Mouse (Mus musculus) thymus, postnatal 14 days (tissue): ENCODE data around the gene Pex14.

Source experiments
- DNase-seq: peaks from one replicate; pipeline ENCODE4 v3.0.0; 2021

Gene Pex14

GRCm38 (mm10) chr4:148947833-148948388 lies 151.8 kb downstream of the Pex14 start:
- no peak for DNase-seq

DNA sequence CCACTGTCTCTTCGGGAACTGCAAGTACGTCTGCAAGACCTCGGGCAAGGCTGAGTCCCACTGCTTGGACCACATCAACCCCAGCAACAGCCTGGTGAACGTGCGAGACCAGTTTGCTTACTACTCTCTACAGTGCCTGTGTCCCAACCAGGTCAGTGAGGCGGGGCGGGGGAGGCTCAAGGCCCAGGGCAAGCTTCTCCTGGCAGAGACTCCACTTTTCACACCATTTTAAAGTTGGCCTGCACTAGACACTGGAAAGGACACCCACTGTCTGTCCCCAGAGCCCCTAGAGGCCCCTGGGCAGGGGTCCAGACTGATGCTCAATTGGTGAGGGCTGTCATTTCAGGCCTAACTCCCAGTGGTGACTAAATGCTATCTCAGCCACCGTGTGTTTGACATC lies 153.6 kb downstream of the Pex14 start:
- no peak for DNase-seq

- no peak for DNase-seq
These were observed 154.2 kb downstream of the Pex14 start for GRCm38 (mm10) chr4:148945476-148945881.

GRCm38 (mm10) chr4:148943099-148943498 lies 156.6 kb downstream of the Pex14 start:
- no peak for DNase-seq

DNA sequence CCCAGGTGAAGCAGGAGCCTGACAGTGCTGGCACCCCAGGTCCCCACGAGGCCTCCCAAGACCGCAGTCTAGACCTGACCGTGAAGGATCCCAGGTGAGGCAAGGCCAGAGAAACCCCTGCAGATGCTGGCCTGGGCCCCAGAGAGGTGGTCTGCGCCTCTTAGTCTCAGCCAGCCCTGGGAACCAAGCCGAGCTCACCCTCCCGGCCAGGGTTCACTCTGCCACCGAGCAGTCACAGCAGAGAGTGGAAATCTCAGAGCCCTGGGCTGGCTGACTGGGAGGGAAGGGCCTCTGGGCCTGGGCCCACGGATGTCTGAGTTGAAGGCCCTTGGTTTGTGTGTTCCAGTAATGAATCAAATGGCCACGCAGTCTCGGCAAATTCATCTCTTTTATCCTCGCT lies 158.4 kb downstream of the Pex14 start:
- DNase-seq: no peak

GRCm38 (mm10) chr4:148940674-148941211 lies 158.9 kb downstream of the Pex14 start:
- DNase-seq: peak; percentile 14

- no peak for DNase-seq
These were observed 161.1 kb downstream of the Pex14 start for GRCm38 (mm10) chr4:148938546-148938945.

GRCm38 (mm10) chr4:148936727-148937126 lies 162.9 kb downstream of the Pex14 start:
- no peak for DNase-seq

DNA sequence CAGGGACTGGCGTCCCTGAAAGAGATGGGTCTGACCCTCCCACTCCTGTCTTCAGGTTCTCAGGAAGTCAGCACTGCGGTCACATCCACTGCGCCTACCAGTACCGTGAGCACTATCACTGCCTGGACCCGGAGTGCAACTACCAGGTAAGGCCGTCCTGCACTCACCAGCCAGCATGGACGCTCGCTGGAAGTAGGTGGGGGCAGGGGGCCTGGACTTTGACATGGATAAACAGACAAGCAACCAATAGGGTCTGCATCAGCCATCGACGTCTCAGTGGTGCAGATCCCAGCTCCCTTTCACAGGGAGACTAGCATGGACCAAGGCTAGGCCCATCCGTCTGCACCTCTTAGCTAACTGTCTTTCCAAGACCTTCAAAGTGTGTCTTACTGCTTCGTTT lies 163.6 kb downstream of the Pex14 start:
- DNase-seq: no peak

GRCm38 (mm10) chr4:148935211-148935610 lies 164.5 kb downstream of the Pex14 start:
- DNase-seq: no peak

DNA sequence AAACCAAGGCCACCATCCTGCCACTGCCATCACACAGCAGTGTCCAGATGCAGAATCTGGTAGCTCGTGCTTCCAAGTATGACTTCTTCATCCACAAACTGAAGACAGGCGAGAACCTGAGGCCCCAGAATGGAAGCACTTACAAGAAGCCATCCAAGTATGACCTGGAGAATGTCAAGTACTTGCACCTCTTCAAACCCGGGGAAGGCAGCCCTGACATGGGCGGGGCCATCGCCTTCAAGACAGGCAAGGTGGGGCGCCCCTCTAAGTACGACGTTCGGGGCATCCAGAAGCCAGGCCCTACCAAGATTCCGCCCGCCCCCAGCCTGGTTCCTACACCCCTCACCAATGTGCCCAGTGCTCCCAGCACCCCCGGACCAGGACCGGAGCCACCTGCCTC lies 166.6 kb downstream of the Pex14 start:
- DNase-seq: no peak

GRCm38 (mm10) chr4:148930721-148931229 lies 168.9 kb downstream of the Pex14 start:
- DNase-seq: no peak

DNA sequence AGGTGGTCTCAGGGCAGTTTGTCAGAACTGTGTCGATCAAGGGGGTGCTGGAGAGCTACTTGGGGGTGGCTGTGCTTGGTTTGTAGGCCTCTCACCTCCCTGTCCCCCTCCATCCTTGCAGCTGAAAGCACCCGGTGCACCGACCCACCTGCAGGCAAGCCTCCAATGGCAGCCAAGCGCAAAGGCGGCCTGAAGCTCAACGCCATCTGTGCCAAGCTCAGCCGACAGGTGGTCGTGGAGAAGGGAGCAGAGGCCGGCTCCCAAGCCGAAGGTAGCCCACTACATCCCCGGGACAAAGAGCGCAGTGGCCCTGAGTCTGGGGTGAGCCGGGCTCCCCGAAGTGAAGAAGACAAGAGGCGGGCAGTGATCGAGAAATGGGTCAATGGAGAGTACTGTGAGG lies 170.8 kb downstream of the Pex14 start:
- no peak for DNase-seq

GRCm38 (mm10) chr4:148928316-148928715 lies 171.4 kb downstream of the Pex14 start:
- no peak for DNase-seq

- DNase-seq: no peak
These were observed 173.2 kb downstream of the Pex14 start for GRCm38 (mm10) chr4:148926459-148926858.

- no peak for DNase-seq
These were observed 173.9 kb downstream of the Pex14 start for GRCm38 (mm10) chr4:148925589-148926359.

- no peak for DNase-seq
These were observed 175.7 kb downstream of the Pex14 start for GRCm38 (mm10) chr4:148923976-148924375.

DNA sequence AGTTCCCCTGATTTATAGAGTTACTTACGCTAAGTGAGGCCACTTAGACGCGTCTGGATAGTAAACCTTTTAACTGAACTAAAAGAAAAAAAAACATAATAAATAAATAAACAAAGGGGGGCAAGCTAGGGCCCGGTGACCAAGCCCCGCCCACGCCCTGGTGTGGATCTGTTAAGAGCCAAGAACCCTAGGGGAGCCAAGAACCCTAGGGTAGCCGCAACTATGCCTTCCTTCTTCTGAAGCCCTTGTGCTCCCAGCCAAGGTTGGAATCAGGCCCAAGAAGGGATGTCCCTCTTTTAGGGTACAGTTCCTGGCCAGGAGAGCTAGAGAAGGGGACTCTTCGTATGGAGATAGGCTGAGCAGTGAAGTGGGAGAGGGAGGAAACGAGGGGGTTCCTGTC lies 176.3 kb downstream of the Pex14 start:
- DNase-seq: no peak

DNA sequence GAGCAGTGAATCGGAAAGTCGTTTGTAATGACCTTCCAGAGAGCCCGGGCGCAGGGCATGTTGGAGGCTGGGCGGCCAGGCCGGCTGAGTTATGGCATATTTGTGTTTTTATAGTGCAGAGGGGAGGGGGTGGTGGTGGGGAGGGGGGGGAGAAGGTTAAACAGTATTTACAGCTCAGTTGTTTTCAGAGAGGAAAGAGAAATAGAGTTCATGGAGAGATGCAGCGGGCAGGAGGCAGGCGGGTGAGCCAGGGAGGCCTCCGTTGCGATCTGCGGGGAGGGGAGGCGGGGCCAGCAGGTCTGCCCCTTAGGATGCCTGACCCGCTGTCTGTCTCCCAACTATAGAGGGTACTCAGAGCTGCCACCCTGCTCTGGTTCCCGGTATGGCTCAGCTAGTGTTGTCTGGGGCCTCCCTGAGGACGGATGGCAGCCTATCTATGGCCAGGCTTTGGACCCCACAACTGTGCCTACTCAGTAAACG lies 177.4 kb downstream of the Pex14 start:
- DNase-seq: no peak

DNA sequence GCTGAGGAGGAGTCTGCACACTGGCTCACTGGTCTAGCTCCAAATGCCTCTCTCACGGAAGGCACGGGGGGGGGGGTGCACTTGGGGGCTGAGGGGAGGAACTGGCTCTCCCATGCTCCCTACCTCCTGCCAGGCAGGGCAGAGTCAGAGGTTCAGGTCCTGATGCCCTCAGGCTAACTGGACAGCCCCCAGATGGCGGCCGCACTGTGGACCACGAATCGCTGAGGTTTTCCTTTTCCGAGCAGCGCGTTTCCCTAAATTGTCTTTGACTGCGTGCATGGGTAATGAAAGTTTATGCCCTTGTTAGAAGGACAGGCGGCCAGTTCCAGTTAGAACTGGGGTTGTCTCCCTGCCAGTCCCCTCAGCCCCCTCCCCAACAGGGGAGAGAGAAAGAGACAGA lies 179.1 kb downstream of the Pex14 start:
- DNase-seq: no peak

DNA sequence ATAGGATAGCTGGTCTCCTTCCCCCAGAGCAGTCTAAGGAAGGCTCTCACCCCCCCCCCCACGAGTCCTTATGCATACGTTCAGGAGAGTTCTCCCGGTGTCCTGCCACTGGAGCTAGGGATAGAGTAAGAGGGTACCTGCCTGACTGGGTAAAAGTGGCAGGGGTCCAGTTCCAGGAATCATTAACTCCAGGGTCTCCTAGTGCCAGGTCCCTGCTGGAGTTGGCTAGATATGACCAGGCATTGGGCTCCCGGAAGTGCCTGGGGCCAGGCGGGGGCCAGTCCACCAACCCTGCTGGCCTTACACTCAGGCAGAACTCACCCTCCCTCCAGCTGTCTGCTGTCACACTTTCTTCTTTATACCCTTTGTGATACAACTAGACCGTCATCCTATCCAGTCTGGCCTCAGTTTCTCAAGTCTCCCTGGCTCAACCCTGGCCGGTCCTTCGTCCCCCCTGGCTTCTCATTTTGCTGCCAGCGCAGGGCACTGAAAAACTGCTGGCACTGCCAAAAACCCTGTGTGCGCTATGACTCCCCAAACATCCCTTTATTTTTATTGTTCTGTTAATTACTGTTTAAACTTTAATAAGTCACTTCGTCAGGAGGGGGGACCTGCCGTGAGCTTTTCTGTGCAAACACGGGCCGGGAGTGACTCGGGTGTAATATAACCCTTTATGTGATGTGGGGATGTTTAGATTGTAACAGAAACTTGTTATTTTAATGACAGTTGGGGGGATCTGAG lies 180.8 kb downstream of the Pex14 start:
- DNase-seq: no peak

- DNase-seq: no peak
These were observed 183.8 kb downstream of the Pex14 start for GRCm38 (mm10) chr4:148915849-148916248.

GRCm38 (mm10) chr4:148914863-148915622 lies 184.6 kb downstream of the Pex14 start:
- peak; percentile 9 for DNase-seq
